Mouse (Mus musculus) left cerebral cortex, adult 11 months (tissue): Measurements from ENCODE around the gene Slc36a1.

Experiments
- DNase-seq: peaks from one replicate; pipeline ENCODE4 v3.0.0; 2022; ENCODE audit warnings: low spot score

The Slc36a1 gene

GRCm38 (mm10) chr11:55204159-55204596 lies at the start of gene Slc36a1:
Gene Slc36a1, plus strand, starts transcription at chr11:55204350.
- DNase-seq = peak; percentile 90

- DNase-seq = no peak
Observed at GRCm38 (mm10) chr11:55154398-55155069, 49.6 kb upstream of the Slc36a1 start.

- DNase-seq = no peak
Observed at GRCm38 (mm10) chr11:55155070-55155421, 49.1 kb upstream of the Slc36a1 start.

GRCm38 (mm10) chr11:55158785-55159359 lies 45.3 kb upstream of the Slc36a1 start:
- peak; percentile 61 for DNase-seq

- peak; percentile 47 for DNase-seq
Observed at GRCm38 (mm10) chr11:55162670-55163069, 41.5 kb upstream of the Slc36a1 start.

GRCm38 (mm10) chr11:55164723-55165122 lies 39.4 kb upstream of the Slc36a1 start:
- peak; percentile 23 for DNase-seq

- DNase-seq = no peak
Observed at GRCm38 (mm10) chr11:55165748-55166147, 38.4 kb upstream of the Slc36a1 start.

GRCm38 (mm10) chr11:55168504-55168903 lies 35.6 kb upstream of the Slc36a1 start:
- DNase-seq = no peak

- no peak for DNase-seq
Observed at GRCm38 (mm10) chr11:55168914-55169313, 35.2 kb upstream of the Slc36a1 start.

- no peak for DNase-seq
Observed at GRCm38 (mm10) chr11:55170501-55170900, 33.6 kb upstream of the Slc36a1 start.

- no peak for DNase-seq
Observed at GRCm38 (mm10) chr11:55178830-55179229, 25.3 kb upstream of the Slc36a1 start.

GRCm38 (mm10) chr11:55179856-55180255 lies 24.3 kb upstream of the Slc36a1 start:
- no peak for DNase-seq

- no peak for DNase-seq
Observed at GRCm38 (mm10) chr11:55183124-55183523, 21.0 kb upstream of the Slc36a1 start.

- no peak for DNase-seq
Observed at GRCm38 (mm10) chr11:55184246-55184645, 19.9 kb upstream of the Slc36a1 start.

GRCm38 (mm10) chr11:55184733-55185291 lies 19.3 kb upstream of the Slc36a1 start, which contains the start of gene Slc36a2:
Gene Slc36a2, minus strand, starts transcription at chr11:55185077.
- no peak for DNase-seq

GRCm38 (mm10) chr11:55187292-55187691 lies 16.9 kb upstream of the Slc36a1 start:
- no peak for DNase-seq

GRCm38 (mm10) chr11:55187777-55188176 lies 16.4 kb upstream of the Slc36a1 start:
- no peak for DNase-seq

- no peak for DNase-seq
Observed at GRCm38 (mm10) chr11:55190216-55190615, 13.9 kb upstream of the Slc36a1 start.

- DNase-seq = no peak
Observed at GRCm38 (mm10) chr11:55197086-55197485, 7.1 kb upstream of the Slc36a1 start.

GRCm38 (mm10) chr11:55197740-55198510 lies 6.2 kb upstream of the Slc36a1 start:
- DNase-seq = no peak

- DNase-seq = no peak
Observed at GRCm38 (mm10) chr11:55204602-55205001, 452 bp downstream of the Slc36a1 start.

GRCm38 (mm10) chr11:55208001-55208690 lies 4.0 kb downstream of the Slc36a1 start:
- no peak for DNase-seq
